In the genomic region with DNA sequence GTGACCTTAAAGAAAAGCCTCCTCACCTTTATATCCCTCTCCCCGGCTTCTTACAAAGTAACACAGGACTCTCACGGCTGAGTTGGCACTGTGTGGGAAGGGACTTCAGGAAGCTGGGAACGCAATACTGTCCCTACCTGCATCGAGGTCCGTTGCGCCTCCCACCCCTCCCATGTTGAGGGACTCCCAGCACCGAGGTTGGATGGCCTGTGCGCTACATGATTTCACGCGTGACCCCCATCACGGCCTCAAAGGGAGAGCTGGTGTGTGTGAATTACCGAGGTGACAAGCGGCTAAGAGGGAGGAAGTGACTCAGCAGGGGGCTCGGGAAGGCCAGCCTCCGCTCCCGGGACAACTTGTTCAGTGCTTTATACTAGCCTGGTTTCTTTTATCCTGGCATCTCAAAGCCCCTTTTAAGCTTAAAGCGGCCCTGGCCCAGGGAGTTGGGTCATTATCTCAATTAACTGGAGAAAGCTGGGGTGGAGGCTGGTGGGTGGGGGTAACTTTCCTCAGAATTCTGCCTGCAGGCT, we compare ENCODE assay signal across 8 mouse cellular contexts. TPM values are rescaled to one million over a fixed set of nuclear protein-coding genes. Genes with fewer than 3 reads are reported as not detected.
DNase-seq lines count a peak whose midpoint lies in the region; ATAC-seq and TF ChIP-seq lines count a peak whose summit lies in the region.

No protein-coding gene starts in this region.

- no peak for ATAC-seq in megakaryocyte, adult 5-6 weeks (ENCODE audit: poor library complexity, severe bottlenecking)
- peak; percentile 43 for ATAC-seq in forebrain, embryonic 14.5 days
- no peak for ATAC-seq in kidney, postnatal 0 days (replicated peaks; ENCODE audit: low FRiP score, low read depth)
- ATAC-seq in CD4-positive, CD25-positive, alpha-beta regulatory T cell, adult 4 months = no peak

- peaks cover 65% of the 10 kb centered on the region for H3K27me3 ChIP-seq in megakaryocyte, embryonic 14.5 days (replicated peaks)
- H3K27me3 ChIP-seq in forebrain, embryonic 14.5 days (replicated peaks; ENCODE audit: control insufficient read depth, insufficient read depth, low read length) = peaks cover 9% of the 10 kb centered on the region; the same call in 1 of the 2 replicates
- no peaks in the 10 kb centered on the region for H3K27me3 ChIP-seq in kidney, postnatal 0 days (ENCODE audit: insufficient read depth, low read length)
- H3K27me3 ChIP-seq in midbrain, embryonic 10.5 days (ENCODE audit: low read depth, poor library complexity, severe bottlenecking) = peaks cover 79% of the 10 kb centered on the region

- H3K4me2 ChIP-seq in forebrain, embryonic 14.5 days (ENCODE audit: low read length) = peak overlapping the region; percentile 37
- peak overlapping the region; percentile 48 for H3K4me2 ChIP-seq in kidney, postnatal 0 days (ENCODE audit: low read length)

- H3K27ac ChIP-seq in forebrain, embryonic 14.5 days (ENCODE audit: low read depth, low read length) = no peak overlapping the region
- no peak overlapping the region for H3K27ac ChIP-seq in kidney, postnatal 0 days
- no peak overlapping the region; the same call in 1 of the 2 replicates for H3K27ac ChIP-seq in midbrain, embryonic 10.5 days (replicated peaks)

- H3K9me3 ChIP-seq in megakaryocyte, embryonic 14.5 days = no peaks in the 10 kb centered on the region
- no peaks in the 10 kb centered on the region for H3K9me3 ChIP-seq in forebrain, embryonic 14.5 days (replicated peaks; ENCODE audit: control insufficient read depth, low read length)
- no peaks in the 10 kb centered on the region for H3K9me3 ChIP-seq in kidney, postnatal 0 days (replicated peaks; ENCODE audit: low read length)
- H3K9me3 ChIP-seq in midbrain, embryonic 10.5 days (replicated peaks) = peaks cover 9% of the 10 kb centered on the region; the same call in 1 of the 2 replicates

- no peaks in the 10 kb centered on the region for H3K36me3 ChIP-seq in megakaryocyte, embryonic 14.5 days (replicated peaks; ENCODE audit: low read length)
- no peaks in the 10 kb centered on the region for H3K36me3 ChIP-seq in forebrain, embryonic 14.5 days (ENCODE audit: control insufficient read depth, insufficient read depth, low read length)
- no peaks in the 10 kb centered on the region for H3K36me3 ChIP-seq in kidney, postnatal 0 days (ENCODE audit: insufficient read depth, low read length)
- no peaks in the 10 kb centered on the region for H3K36me3 ChIP-seq in midbrain, embryonic 10.5 days

- H3K4me1 ChIP-seq in megakaryocyte, embryonic 14.5 days = peaks cover 11% of the 10 kb centered on the region
- H3K4me1 ChIP-seq in forebrain, embryonic 14.5 days (ENCODE audit: control insufficient read depth, insufficient read depth, low read length) = peaks cover 11% of the 10 kb centered on the region
- no peaks in the 10 kb centered on the region; the same call in 1 of the 2 replicates for H3K4me1 ChIP-seq in kidney, postnatal 0 days (replicated peaks; ENCODE audit: insufficient read depth, low read length)
- H3K4me1 ChIP-seq in midbrain, embryonic 10.5 days = peaks cover 47% of the 10 kb centered on the region

- 2% methylated on average over 17 of the region's 17 CpGs for WGBS in forebrain, embryonic 14.5 days
- WGBS in kidney, postnatal 0 days = 9% methylated on average over 17 of the region's 17 CpGs
- WGBS in midbrain, embryonic 10.5 days = under 1% methylated on average over 17 of the region's 17 CpGs

- no peak for TF ChIP-seq CTCF in kidney, postnatal 0 days (IDR thresholded peaks at IDR 0.05; ENCODE audit: low read depth)

- peak overlapping the region; percentile 87 for H3K4me3 ChIP-seq in megakaryocyte, embryonic 14.5 days (replicated peaks)
- H3K4me3 ChIP-seq in forebrain, embryonic 14.5 days (ENCODE audit: low read depth, low read length) = no peak overlapping the region
- H3K4me3 ChIP-seq in kidney, postnatal 0 days (replicated peaks; ENCODE audit: low read depth, low read length) = no peak overlapping the region
- H3K4me3 ChIP-seq in midbrain, embryonic 10.5 days = peak overlapping the region; percentile 45

- peak; percentile 65 for DNase-seq in forebrain, embryonic 14.5 days (ENCODE audit: low spot score)
- DNase-seq in kidney, postnatal 0 days (ENCODE audit: low spot score) = peak; percentile 65
- DNase-seq in midbrain, embryonic 10.5 days (ENCODE audit: low spot score) = peak; percentile 48
- no peak for DNase-seq in cerebellum, adult 8-10 months
- no peak for DNase-seq in cerebellum, adult 11-12 months

- H3K9ac ChIP-seq in forebrain, embryonic 14.5 days (ENCODE audit: low read length) = no peak overlapping the region
- H3K9ac ChIP-seq in kidney, postnatal 0 days (ENCODE audit: low read depth, low read length) = no peak overlapping the region

RNA-seq across cellular contexts. Expression of gene Oaf, which starts 31.1 kb away (rescaled TPM):
- 8.2 TPM in 1 of 2 replicates, not detected in the other for polyA plus RNA-seq in megakaryocyte, embryonic 14.5 days (2012; ENCODE audit: insufficient read depth, low replicate concordance)
- total RNA-seq in megakaryocyte, adult 5-6 weeks (2015) = 7.0 and 7.2 TPM in 2 replicates
- total RNA-seq in megakaryocyte, adult 5-6 weeks (2017) = 3.2 and 3.7 TPM in 2 replicates
- 7.0 and 10.3 TPM in 2 replicates for polyA plus RNA-seq in forebrain, embryonic 14.5 days (2014; fragmentation: Nextera tagmentation; extraction: Ambion mirVana)
- polyA plus RNA-seq in kidney, postnatal 0 days (2015; fragmentation: Nextera tagmentation; extraction: Ambion mirVana) = 57.2 and 62.9 TPM in 2 replicates
- polyA plus RNA-seq in midbrain, embryonic 10.5 days (2016; fragmentation: Nextera tagmentation; extraction: Ambion mirVana) = 32.0 and 36.5 TPM in 2 replicates
- under 1 TPM in 1 of 2 experiments, not detected in 1; 0.12 TPM for polyA plus RNA-seq in CD4-positive, CD25-positive, alpha-beta regulatory T cell, adult 4 months (2017; shearing (Covaris generic))

RNA-seq across cellular contexts. Expression of gene Trim29, which starts 39.9 kb away (rescaled TPM):
- polyA plus RNA-seq in megakaryocyte, embryonic 14.5 days (2012; ENCODE audit: insufficient read depth, low replicate concordance) = 0.18 TPM in 1 of 2 replicates, not detected in the other
- not detected in 2 replicates for total RNA-seq in megakaryocyte, adult 5-6 weeks (2015)
- total RNA-seq in megakaryocyte, adult 5-6 weeks (2017) = not detected in 2 replicates
- polyA plus RNA-seq in forebrain, embryonic 14.5 days (2014; fragmentation: Nextera tagmentation; extraction: Ambion mirVana) = not detected in 2 replicates
- 2.5 and 2.6 TPM in 2 replicates for polyA plus RNA-seq in kidney, postnatal 0 days (2015; fragmentation: Nextera tagmentation; extraction: Ambion mirVana)
- 0.94 and 0.98 TPM in 2 replicates for polyA plus RNA-seq in midbrain, embryonic 10.5 days (2016; fragmentation: Nextera tagmentation; extraction: Ambion mirVana)
- not detected for polyA plus RNA-seq in CD4-positive, CD25-positive, alpha-beta regulatory T cell, adult 4 months (2017; shearing (Covaris generic))

Comparison
In these comparisons a context has a peak if more than half of its experiments do, and no peak if none do; other contexts are left out.
1. H3K4me3 ChIP-seq: peak in megakaryocyte, embryonic 14.5 days (single experiment) and midbrain, embryonic 10.5 days (single experiment); none in forebrain, embryonic 14.5 days (single experiment) and kidney, postnatal 0 days (single experiment).
2. DNase-seq: peak in forebrain, embryonic 14.5 days (single experiment), kidney, postnatal 0 days (single experiment) and midbrain, embryonic 10.5 days (single experiment); none in cerebellum, adult 8-10 months (single experiment) and cerebellum, adult 11-12 months (single experiment).